Mouse (Mus musculus) testis, adult 2 months (tissue): ENCODE measurements around the gene Mroh2a. TPM values are rescaled to one million over a fixed set of nuclear protein-coding genes. Genes with fewer than 3 reads are reported as not detected.

Experiments
- H3K27ac ChIP-seq: fragments of 200-500 bp; 2 replicates; pipeline ENCODE4 v1.5.1; 2012; ENCODE audit warnings: low read depth, low read length; ENCODE audit not compliant: control insufficient read depth, insufficient read depth
- H3K27me3 ChIP-seq: fragments of 200-500 bp; 2 replicates; pipeline ENCODE4 v1.6.1; 2012; ENCODE audit warnings: mild to moderate bottlenecking, low read length, moderate library complexity; ENCODE audit not compliant: control insufficient read depth, insufficient read depth
- H3K36me3 ChIP-seq: fragments of 200-500 bp; 2 replicates; pipeline ENCODE4 v1.6.1; 2012; ENCODE audit warnings: mild to moderate bottlenecking, low read length; ENCODE audit not compliant: control insufficient read depth, insufficient read depth
- H3K4me1 ChIP-seq: fragments of 200-500 bp; 2 replicates; pipeline ENCODE4 v1.6.1; 2012; ENCODE audit warnings: low read length; ENCODE audit not compliant: control insufficient read depth, insufficient read depth
- H3K4me3 ChIP-seq: fragments of 200-500 bp; 2 replicates; pipeline ENCODE4 v1.5.1; 2012; ENCODE audit warnings: low read depth, mild to moderate bottlenecking, low read length, moderate library complexity, mixed read lengths; ENCODE audit not compliant: control insufficient read depth
- CTCF ChIP-seq: fragments of 200-500 bp; IDR thresholded peaks from 2 replicates; pipeline ENCODE4 v1.5.1; 2012; ENCODE audit warnings: low read depth, mild to moderate bottlenecking, inconsistent platforms, low read length, moderate library complexity; ENCODE audit not compliant: control insufficient read depth, insufficient read depth, insufficient replicate concordance
- POLR2A ChIP-seq: fragments of 200-500 bp; IDR thresholded peaks from 2 replicates; pipeline ENCODE4 v1.6.1; 2012; ENCODE audit warnings: low read depth, mild to moderate bottlenecking, inconsistent platforms, low read length, moderate library complexity; ENCODE audit not compliant: control insufficient read depth
- polyA plus RNA-seq: library from polyadenylated mRNA; depleted of rRNA; stranded (reverse); fragments of >200 nt; gene quantifications from 2 replicates; pipeline ENCODE4 v1.2.3, GENCODE M21; 2012

Mroh2a gene
- polyA plus RNA-seq, 1 experiment = 116 TPM

DNA sequence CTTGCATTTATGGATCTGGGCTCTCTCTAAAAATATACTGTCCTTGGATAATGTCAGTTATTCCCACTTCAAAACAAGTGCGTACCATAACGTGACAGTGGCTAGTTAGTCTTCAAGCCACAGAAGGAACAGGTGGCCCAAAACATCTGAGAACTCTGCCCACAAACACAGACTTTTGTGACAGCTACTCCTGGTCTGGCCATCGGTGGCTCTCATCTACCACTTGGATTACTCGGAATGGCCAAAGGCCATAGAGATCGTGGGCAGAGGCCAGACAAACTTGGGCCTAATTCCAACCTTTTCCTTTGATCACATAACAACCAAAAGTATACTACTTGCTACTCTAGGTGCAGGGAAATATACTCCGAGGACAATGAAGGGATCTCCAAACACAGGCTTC is 41.3 kb downstream of the Mroh2a start:
- TF ChIP-seq POLR2A (no peak), CTCF (no peak)
- H3K27ac ChIP-seq = no peak overlapping the region
- no peaks in the 10 kb centered on the region for H3K27me3 ChIP-seq
- no peak overlapping the region for H3K4me3 ChIP-seq
- peaks cover 48% of the 10 kb centered on the region for H3K36me3 ChIP-seq
- no peaks in the 10 kb centered on the region for H3K4me1 ChIP-seq

GRCm38 (mm10) chr1:88269539-88270309 is 42.9 kb downstream of the Mroh2a start:
- no peak overlapping the region for H3K27ac ChIP-seq
- no peak overlapping the region for H3K4me3 ChIP-seq
- no peaks in the 10 kb centered on the region for H3K4me1 ChIP-seq
- no peak for TF ChIP-seq CTCF
- no peak for TF ChIP-seq POLR2A
- no peaks in the 10 kb centered on the region for H3K27me3 ChIP-seq
- peaks cover 44% of the 10 kb centered on the region for H3K36me3 ChIP-seq

- no peak for TF ChIP-seq POLR2A
- no peak for TF ChIP-seq CTCF
- Histone ChIP-seq H3K27me3 (no peaks in the 10 kb centered on the region), H3K36me3 (peaks cover 20% of the 10 kb centered on the region)
Measured at GRCm38 (mm10) chr1:88272851-88273250, 46.1 kb downstream of the Mroh2a start.

DNA sequence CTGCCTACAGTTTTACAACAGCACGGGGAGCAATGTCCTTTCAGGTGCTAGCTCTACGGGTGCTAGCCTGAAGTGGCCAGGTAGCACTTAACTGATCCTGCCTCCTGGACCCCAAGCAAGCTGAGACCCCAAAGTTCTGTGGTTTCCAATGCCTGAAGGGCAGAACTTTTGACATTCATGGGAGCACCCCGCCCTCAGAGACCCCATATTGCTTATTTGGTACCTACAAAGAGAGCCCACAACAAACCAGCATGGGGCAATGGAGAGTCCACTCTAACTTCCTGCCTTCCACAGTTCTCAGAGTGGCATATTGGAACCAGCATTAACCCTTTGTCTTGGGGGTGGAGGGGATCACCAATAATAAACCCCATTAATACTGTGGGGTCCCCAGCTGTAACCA is 46.5 kb downstream of the Mroh2a start:
- Histone ChIP-seq H3K4me1 (peaks cover 17% of the 10 kb centered on the region), H3K27me3 (no peaks in the 10 kb centered on the region), H3K36me3 (peaks cover 16% of the 10 kb centered on the region), H3K4me3 (no peak overlapping the region), H3K27ac (no peak overlapping the region)
- TF ChIP-seq POLR2A = no peak
- no peak for TF ChIP-seq CTCF

More at GRCm38 (mm10) chr1:88272851-88273250, 46.1 kb downstream of the Mroh2a start:
- H3K4me3 ChIP-seq = no peak overlapping the region
- H3K27ac ChIP-seq = no peak overlapping the region
- H3K4me1 ChIP-seq = peaks cover 12% of the 10 kb centered on the region

DNA sequence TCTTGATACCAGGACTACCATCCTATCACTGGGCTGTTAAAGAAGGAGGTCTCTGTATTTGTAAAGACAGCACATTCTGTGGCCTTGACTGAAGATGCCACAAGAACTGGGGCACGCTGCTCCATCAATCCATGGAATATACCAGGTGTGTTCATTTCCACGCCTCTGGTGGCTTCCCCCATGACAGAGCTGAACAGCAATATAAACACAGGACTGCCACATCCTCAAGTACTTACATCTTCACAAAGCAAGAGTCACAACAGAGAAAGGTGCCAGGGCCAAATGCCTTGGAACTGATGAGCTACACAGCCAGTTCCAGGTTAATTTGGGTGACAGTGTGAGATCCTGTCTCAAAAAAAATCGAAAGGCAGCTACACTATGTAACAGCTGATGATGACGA is 47.0 kb downstream of the Mroh2a start:
- TF ChIP-seq POLR2A = no peak
- TF ChIP-seq CTCF = no peak
- Histone ChIP-seq H3K4me3 (no peak overlapping the region), H3K4me1 (peaks cover 18% of the 10 kb centered on the region), H3K36me3 (peaks cover 12% of the 10 kb centered on the region), H3K27me3 (no peaks in the 10 kb centered on the region), H3K27ac (no peak overlapping the region)

DNA sequence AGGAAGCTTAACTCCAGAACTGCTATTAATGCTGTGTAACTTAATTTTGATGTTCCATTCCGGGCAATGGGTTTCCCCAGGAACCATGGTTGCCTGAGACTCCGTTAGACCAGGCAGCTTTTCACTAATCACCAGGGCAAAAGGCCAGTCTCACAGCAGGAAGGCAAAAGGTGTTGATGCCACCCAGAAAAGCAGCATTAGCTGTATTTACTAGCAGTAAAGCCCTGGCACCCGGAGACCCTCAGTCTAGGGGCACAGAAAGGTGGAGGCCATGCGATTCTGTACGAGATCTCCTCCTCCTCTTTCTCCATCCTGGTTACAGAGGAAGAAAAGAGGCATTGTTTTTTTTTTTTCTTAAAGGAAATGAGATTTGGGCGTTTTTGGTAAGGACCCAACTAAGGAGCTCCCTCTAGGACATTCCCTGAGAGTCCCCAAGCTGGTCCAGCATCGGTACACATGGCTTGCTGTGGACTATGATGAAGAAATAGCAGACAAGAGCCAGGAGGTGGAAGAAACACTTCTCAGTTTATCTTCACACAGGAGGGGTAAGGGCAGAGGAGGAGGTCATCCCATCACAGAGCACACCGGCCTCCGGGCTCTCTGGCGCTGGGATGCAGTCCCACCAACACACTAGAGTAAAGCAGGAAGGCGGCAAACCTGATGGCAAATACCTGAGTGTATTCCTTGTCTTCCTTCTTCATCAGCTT is 47.7 kb downstream of the Mroh2a start:
- Histone ChIP-seq H3K36me3 (peaks cover 6% of the 10 kb centered on the region), H3K27me3 (no peaks in the 10 kb centered on the region), H3K4me3 (no peak overlapping the region), H3K4me1 (peaks cover 18% of the 10 kb centered on the region), H3K27ac (no peak overlapping the region)
- TF ChIP-seq POLR2A (no peak), CTCF (no peak)

DNA sequence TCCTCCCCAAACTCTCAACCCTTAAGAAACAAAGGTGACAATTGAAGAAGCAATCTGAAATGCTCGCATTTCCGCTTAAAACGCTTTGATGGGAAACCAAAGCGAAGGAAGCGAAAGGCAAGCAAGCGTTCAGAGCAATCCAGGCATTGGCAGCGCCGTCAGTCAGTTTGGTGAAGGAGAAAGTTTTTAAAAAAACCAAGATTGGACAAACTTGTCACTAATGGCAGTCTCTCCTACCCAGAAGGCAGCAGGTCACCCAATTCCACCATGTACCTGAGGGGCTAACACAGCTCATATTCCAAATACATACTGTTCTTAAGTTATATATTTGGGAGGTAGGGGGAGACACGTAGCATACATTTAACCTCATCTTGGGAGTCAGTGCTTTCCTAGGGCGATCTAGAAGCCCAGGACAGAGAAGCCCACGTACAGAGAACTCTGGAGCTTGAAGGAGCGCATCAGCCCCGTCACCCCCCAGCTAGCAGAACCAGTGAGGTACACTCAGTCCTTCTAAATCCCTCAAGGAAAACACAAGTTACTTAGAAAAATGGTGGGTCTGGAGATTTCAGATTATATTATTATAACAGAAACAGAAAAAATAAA is 48.4 kb downstream of the Mroh2a start:
- Histone ChIP-seq H3K4me3 (no peak overlapping the region), H3K27ac (no peak overlapping the region), H3K4me1 (peaks cover 18% of the 10 kb centered on the region), H3K27me3 (no peaks in the 10 kb centered on the region), H3K36me3 (peaks cover 4% of the 10 kb centered on the region)
- TF ChIP-seq CTCF = no peak
- no peak for TF ChIP-seq POLR2A
